Mouse (Mus musculus): ENCODE results near the gene Fam76b. TPM values are rescaled to one million over a fixed set of nuclear protein-coding genes. Genes with fewer than 3 reads are reported as not detected.
A peak's percentile ranks its signal among the peaks of the same experiment; 100 is the strongest.
"Not testable (repeated sequence)": the region's sequence is repeated elsewhere in the genome, so short reads cannot be mapped to it uniquely, and the experiment has no call there.

The Fam76b gene
- total RNA-seq (2018; cell fraction: chromatin; rRNA removed), result 100 to 1,000 TPM in 18 of 26 experiments, 10 to 100 TPM in 8; 58.5 to 185 (median 118) TPM
- total RNA-seq (2018; cell fraction: cytosol; rRNA removed), result 10 to 100 TPM in 20 of 26 experiments, 1 to 10 TPM in 6; 5.4 to 21.2 (median 13.2) TPM
- total RNA-seq (2018; cell fraction: nucleus; rRNA removed), result 100 to 1,000 TPM in 5 of 26 experiments, 10 to 100 TPM in 21; 41.4 to 127 (median 68.7) TPM
- 16.5 to 19.2 TPM (median 17.6 TPM) in 3 replicates for polyA plus RNA-seq (2018)

DNA sequence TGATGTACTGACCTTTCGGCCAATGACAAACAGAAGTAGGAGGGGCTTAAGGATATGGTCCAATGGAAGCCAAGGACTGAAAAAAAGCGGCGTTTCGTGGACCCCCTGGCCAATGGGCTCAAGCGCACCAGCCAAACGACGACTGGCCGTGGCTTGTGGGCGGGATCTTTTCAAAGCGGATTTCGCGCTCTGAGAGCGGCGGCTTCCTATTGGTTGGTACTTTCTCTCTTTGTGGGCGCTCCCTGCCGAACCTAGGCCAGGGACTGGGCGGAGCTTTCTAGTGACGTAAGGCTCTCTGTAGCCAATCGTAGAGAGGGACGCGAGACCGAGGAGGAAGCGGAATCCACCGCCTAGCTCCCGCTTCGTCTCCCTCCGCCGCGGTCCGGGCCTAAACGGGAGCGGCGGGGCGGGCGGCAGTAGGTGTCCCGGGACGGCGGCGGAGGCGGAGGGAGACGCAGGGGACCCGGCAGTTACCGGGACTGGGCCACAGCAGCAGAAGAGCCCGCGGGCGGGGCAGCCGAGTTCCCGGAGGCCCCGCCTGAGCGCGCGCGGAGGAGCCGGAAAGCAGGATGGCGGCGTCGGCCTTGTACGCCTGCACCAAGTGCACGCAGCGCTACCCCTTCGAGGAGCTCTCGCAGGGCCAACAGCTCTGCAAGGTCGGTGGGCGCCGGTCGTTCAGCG lies at the start of gene Fam76b:
Gene Fam76b (plus strand): TSS at position 311 of the 681 bp plus-strand sequence.
- WGBS (ENCODE audit: missing documents), result under 1% methylated on average over 63 of the region's 67 CpGs
- Histone ChIP-seq H3K79me2 (ENCODE audit: inconsistent target) (peaks cover 84% of the 10 kb centered on the region), H3K36me3 (ENCODE audit: inconsistent target) (peaks cover 17% of the 10 kb centered on the region), H3K4me3 (ENCODE audit: inconsistent target) (peak within 1 kb of the TSS; percentile 97), H3K27ac (peak within 1 kb of the TSS; percentile 85)

- Histone ChIP-seq H3K79me2 (ENCODE audit: inconsistent target) (peaks cover 50% of the 10 kb centered on the region), H3K4me3 (ENCODE audit: inconsistent target) (no peak overlapping the region), H3K27ac (no peak overlapping the region), H3K36me3 (ENCODE audit: inconsistent target) (peaks cover 24% of the 10 kb centered on the region)
- WGBS (ENCODE audit: missing documents), result 89% methylated on average over 1 of the region's 1 CpGs
These were observed 45.5 kb upstream of the Fam76b start for GRCm38 (mm10) chr9:13781985-13782384.

- H3K36me3 ChIP-seq (ENCODE audit: inconsistent target), result peaks cover 68% of the 10 kb centered on the region
- 98% methylated on average over 6 of the region's 8 CpGs for WGBS (ENCODE audit: missing documents)
- not testable (repeated sequence) for H3K79me2 ChIP-seq (ENCODE audit: inconsistent target); H3K27ac ChIP-seq; H3K4me3 ChIP-seq (ENCODE audit: inconsistent target)
These were observed 36.7 kb upstream of the Fam76b start for GRCm38 (mm10) chr9:13790864-13791263.

DNA sequence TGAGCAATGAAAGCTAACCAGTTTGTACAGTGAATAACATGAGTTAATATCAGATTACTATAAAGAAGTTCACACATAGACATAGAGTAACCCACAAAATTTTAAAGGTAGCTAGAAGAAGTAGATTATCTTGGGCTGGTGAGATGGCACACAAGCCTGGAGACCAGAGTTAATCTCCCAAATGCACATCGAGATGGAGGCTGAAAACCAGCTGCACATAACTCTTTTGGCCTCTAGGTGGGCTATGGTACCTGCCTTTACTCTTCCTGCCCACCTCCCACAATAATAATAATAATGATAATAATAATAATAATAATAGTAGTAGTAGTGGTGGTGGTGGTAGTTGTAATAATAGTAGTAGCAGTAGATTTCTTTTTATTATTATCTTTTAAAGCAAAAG lies 33.2 kb upstream of the Fam76b start:
- H3K36me3 ChIP-seq (ENCODE audit: inconsistent target), result peaks cover 70% of the 10 kb centered on the region
- no peaks in the 10 kb centered on the region for H3K79me2 ChIP-seq (ENCODE audit: inconsistent target)
- no peak overlapping the region for H3K4me3 ChIP-seq (ENCODE audit: inconsistent target)
- 78% methylated on average over 1 of the region's 1 CpGs for WGBS (ENCODE audit: missing documents)
- H3K27ac ChIP-seq, result no peak overlapping the region

GRCm38 (mm10) chr9:13794756-13795155 lies 32.8 kb upstream of the Fam76b start:
- no peak overlapping the region for H3K4me3 ChIP-seq (ENCODE audit: inconsistent target)
- H3K27ac ChIP-seq, result no peak overlapping the region
- H3K36me3 ChIP-seq (ENCODE audit: inconsistent target), result peaks cover 70% of the 10 kb centered on the region
- 100% methylated on average over 2 of the region's 2 CpGs for WGBS (ENCODE audit: missing documents)
- no peaks in the 10 kb centered on the region for H3K79me2 ChIP-seq (ENCODE audit: inconsistent target)

- peaks cover 59% of the 10 kb centered on the region for H3K36me3 ChIP-seq (ENCODE audit: inconsistent target)
- H3K79me2 ChIP-seq (ENCODE audit: inconsistent target), result no peaks in the 10 kb centered on the region
- no peak overlapping the region for H3K4me3 ChIP-seq (ENCODE audit: inconsistent target)
- no peak overlapping the region for H3K27ac ChIP-seq
- 100% methylated on average over 1 of the region's 1 CpGs for WGBS (ENCODE audit: missing documents)
These were observed 23.0 kb upstream of the Fam76b start for GRCm38 (mm10) chr9:13804480-13804879.

DNA sequence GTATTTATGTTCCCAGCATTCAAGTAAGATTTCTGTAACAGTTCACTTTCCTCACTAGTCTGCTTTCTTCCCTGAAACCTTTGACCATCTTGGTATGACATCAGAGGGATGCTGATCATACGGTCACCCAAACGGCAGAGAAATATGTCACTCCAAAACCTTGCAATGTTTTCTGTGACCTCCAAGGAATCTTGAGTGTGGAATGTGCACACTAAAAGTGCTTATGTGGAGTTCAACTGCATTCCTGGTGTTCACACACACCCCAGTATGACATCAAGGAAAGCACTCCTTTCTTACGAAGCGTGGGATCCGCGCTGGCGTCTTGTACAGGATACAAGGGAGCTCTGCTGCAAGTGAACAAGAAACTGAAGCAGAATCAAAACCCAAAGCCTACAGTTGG lies 20.7 kb upstream of the Fam76b start:
- Histone ChIP-seq H3K79me2 (ENCODE audit: inconsistent target) (no peaks in the 10 kb centered on the region), H3K4me3 (ENCODE audit: inconsistent target) (no peak overlapping the region), H3K27ac (no peak overlapping the region), H3K36me3 (ENCODE audit: inconsistent target) (peaks cover 48% of the 10 kb centered on the region)
- WGBS (ENCODE audit: missing documents), result 95% methylated on average over 7 of the region's 7 CpGs

GRCm38 (mm10) chr9:13807657-13808056 lies 19.9 kb upstream of the Fam76b start:
- 91% methylated on average over 5 of the region's 5 CpGs for WGBS (ENCODE audit: missing documents)
- Histone ChIP-seq H3K27ac (no peak overlapping the region), H3K36me3 (ENCODE audit: inconsistent target) (peaks cover 48% of the 10 kb centered on the region), H3K4me3 (ENCODE audit: inconsistent target) (no peak overlapping the region), H3K79me2 (ENCODE audit: inconsistent target) (no peaks in the 10 kb centered on the region)

DNA sequence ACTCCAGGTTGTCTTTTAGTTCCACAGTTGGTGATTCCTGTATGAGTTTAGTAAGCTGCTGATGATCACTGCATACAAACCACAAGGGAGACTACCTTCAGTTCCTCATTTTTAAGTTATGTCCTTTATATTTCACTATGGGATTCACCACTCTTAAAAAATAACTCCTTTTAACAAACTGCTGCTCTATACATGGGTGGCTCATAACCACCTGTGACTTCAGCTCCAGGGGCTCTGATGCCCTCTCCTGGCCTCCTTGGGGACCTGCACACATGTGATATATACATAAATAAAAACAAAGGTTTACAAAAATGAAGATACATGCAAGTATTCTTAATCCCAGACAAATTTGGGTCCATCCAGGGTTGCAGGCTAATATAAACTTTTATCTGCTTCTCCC lies 17.6 kb upstream of the Fam76b start:
- Histone ChIP-seq H3K27ac (no peak overlapping the region), H3K4me3 (ENCODE audit: inconsistent target) (no peak overlapping the region), H3K36me3 (ENCODE audit: inconsistent target) (peaks cover 53% of the 10 kb centered on the region), H3K79me2 (ENCODE audit: inconsistent target) (no peaks in the 10 kb centered on the region)

- Histone ChIP-seq H3K4me3 (ENCODE audit: inconsistent target) (no peak overlapping the region), H3K27ac (no peak overlapping the region), H3K36me3 (ENCODE audit: inconsistent target) (peaks cover 49% of the 10 kb centered on the region), H3K79me2 (ENCODE audit: inconsistent target) (peaks cover 32% of the 10 kb centered on the region)
- 97% methylated on average over 9 of the region's 9 CpGs for WGBS (ENCODE audit: missing documents)
These were observed 9.1 kb upstream of the Fam76b start for GRCm38 (mm10) chr9:13818369-13818768.

DNA sequence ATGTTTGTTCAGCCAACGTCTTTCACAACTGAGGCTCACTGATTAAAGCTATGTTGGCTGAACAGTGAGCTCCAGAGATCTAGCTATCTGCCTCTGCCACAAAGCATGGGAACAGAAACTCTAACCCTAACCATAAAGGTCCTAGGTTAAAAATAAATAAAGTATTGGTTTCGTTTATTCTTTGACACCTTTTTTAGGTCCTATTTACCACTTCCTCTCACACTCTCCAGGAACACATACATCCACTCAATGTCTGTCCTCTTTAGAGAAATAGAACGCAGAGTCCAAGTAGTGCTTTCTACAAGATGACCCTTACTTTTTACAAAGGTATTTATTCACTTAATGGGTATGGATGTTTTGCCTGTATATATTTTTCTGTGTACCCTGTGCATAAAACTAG lies 6.7 kb upstream of the Fam76b start:
- H3K79me2 ChIP-seq (ENCODE audit: inconsistent target), result peaks cover 56% of the 10 kb centered on the region
- no peak overlapping the region for H3K4me3 ChIP-seq (ENCODE audit: inconsistent target)
- peaks cover 43% of the 10 kb centered on the region for H3K36me3 ChIP-seq (ENCODE audit: inconsistent target)
- no peak overlapping the region for H3K27ac ChIP-seq
- 81% methylated on average over 3 of the region's 3 CpGs for WGBS (ENCODE audit: missing documents)

GRCm38 (mm10) chr9:13825896-13826295 lies 1.6 kb upstream of the Fam76b start:
- H3K36me3 ChIP-seq (ENCODE audit: inconsistent target), result peaks cover 4% of the 10 kb centered on the region
- WGBS (ENCODE audit: missing documents), result 2% methylated on average over 8 of the region's 8 CpGs

DNA sequence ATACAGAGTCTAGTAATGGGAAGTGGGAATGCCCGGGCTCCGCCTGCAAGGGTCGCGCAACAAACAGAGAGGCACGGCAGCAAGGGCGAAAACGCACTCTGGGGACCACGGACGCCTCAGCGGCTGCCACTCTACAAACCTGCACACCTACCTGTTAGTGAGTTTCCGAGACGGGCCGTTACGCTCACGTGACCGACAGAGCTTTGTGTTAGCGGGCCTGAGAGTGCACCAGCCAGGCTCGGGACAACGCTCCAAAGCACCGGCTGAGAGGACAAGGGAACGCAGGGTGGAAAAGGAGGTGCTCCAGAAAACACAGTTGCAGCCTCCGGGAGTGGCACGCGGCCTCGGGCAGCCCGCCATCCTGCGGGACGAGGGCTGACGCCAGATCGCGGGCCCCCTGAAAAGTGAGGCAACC lies 1.1 kb upstream of the Fam76b start:
- Histone ChIP-seq H3K79me2 (ENCODE audit: inconsistent target) (peaks cover 84% of the 10 kb centered on the region), H3K36me3 (ENCODE audit: inconsistent target) (peaks cover 6% of the 10 kb centered on the region; the same call in 1 of the 2 replicates), H3K27ac (peak overlapping the region; percentile 85), H3K4me3 (ENCODE audit: inconsistent target) (peak overlapping the region; percentile 97)
- WGBS (ENCODE audit: missing documents), result 1% methylated on average over 29 of the region's 31 CpGs

More at GRCm38 (mm10) chr9:13825896-13826295, 1.6 kb upstream of the Fam76b start:
- H3K27ac ChIP-seq, result peak overlapping the region; percentile 85
- peaks cover 84% of the 10 kb centered on the region for H3K79me2 ChIP-seq (ENCODE audit: inconsistent target)
- H3K4me3 ChIP-seq (ENCODE audit: inconsistent target), result peak overlapping the region; percentile 97

GRCm38 (mm10) chr9:13826832-13827405 lies 597 bp upstream of the Fam76b start, which contains the start of gene Cep57:
Gene Cep57, minus strand, starts transcription at chr9:13827107.
- H3K79me2 ChIP-seq (ENCODE audit: inconsistent target), result peaks cover 84% of the 10 kb centered on the region
- peak within 1 kb of the TSS; percentile 97 for H3K4me3 ChIP-seq (ENCODE audit: inconsistent target)
- H3K36me3 ChIP-seq (ENCODE audit: inconsistent target), result peaks cover 11% of the 10 kb centered on the region
- peak within 1 kb of the TSS; percentile 85 for H3K27ac ChIP-seq
- WGBS (ENCODE audit: missing documents), result under 1% methylated on average over 44 of the region's 44 CpGs

DNA sequence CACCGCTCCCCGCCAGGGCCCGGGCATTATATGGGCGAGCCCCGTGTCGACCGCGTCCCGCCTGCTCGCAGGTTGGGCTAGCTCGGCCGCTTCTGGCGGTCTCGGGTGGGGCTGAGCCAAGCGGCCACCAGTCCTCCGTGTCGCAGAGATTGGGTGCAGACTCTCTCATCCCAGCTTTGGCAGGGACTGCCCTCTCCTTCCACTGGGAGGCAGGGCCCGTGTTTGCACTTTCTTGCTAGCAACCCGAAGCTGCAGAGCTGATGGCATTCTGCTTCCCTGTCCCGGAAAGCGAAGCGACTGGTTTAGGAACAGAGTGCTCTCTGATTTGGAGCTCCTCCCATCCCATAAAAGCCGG lies 548 bp downstream of the Fam76b start:
- Histone ChIP-seq H3K27ac (peak overlapping the region; percentile 66), H3K79me2 (ENCODE audit: inconsistent target) (peaks cover 84% of the 10 kb centered on the region), H3K4me3 (ENCODE audit: inconsistent target) (peak overlapping the region; percentile 75), H3K36me3 (ENCODE audit: inconsistent target) (peaks cover 23% of the 10 kb centered on the region)
- 1% methylated on average over 23 of the region's 23 CpGs for WGBS (ENCODE audit: missing documents)
